In genomic region chr2:174636750-174637149, GRCm38 (mm10) we compare ENCODE assay signal across 19 mouse cellular contexts. TPM values are rescaled to one million over a fixed set of nuclear protein-coding genes. Genes with fewer than 3 reads are reported as not detected.
DNase-seq lines count a peak whose midpoint lies in the region; ATAC-seq and TF ChIP-seq lines count a peak whose summit lies in the region.
"Had no signal": no experiment of that assay in that cellular context is flagged by ENCODE, and none has a peak within 500 bp of the region (broad histone marks: within the 10 kb centered on the region; RNA-seq: fewer than 3 reads in every experiment).

No protein-coding gene starts in this region.

- H3K27me3 ChIP-seq in heart, embryonic 10.5 days (ENCODE audit: insufficient read depth, poor library complexity, severe bottlenecking): no peaks in the 10 kb centered on the region
- H3K27me3 ChIP-seq: embryonic facial prominence, embryonic 15.5 days; forebrain, embryonic 13.5 days; limb, embryonic 13.5 days; midbrain, embryonic 13.5 days had no signal

- no peak overlapping the region for H3K27ac ChIP-seq in heart, embryonic 10.5 days
- peak overlapping the region; percentile 10; the same call in 1 of the 2 replicates for H3K27ac ChIP-seq in layer of hippocampus, adult 2 months
- H3K27ac ChIP-seq: embryonic facial prominence, embryonic 15.5 days; forebrain, embryonic 13.5 days; limb, embryonic 13.5 days; macrophage; midbrain, embryonic 13.5 days had no signal

- no peak overlapping the region for H3K4me3 ChIP-seq in heart, embryonic 10.5 days
- H3K4me3 ChIP-seq in layer of hippocampus, adult 2 months: no peak overlapping the region
- H3K4me3 ChIP-seq: embryonic facial prominence, embryonic 15.5 days; forebrain, embryonic 13.5 days; limb, embryonic 13.5 days; midbrain, embryonic 13.5 days; myocyte had no signal

- no peaks in the 10 kb centered on the region for H3K9me3 ChIP-seq in heart, embryonic 10.5 days
- H3K9me3 ChIP-seq: embryonic facial prominence, embryonic 15.5 days; forebrain, embryonic 13.5 days; limb, embryonic 13.5 days; midbrain, embryonic 13.5 days had no signal

- DNase-seq in heart, adult 11 months: peak; percentile 98
- DNase-seq in heart, embryonic 10.5 days (ENCODE audit: low spot score): no peak
- no peak for DNase-seq in layer of hippocampus, adult 2 months (ENCODE audit: low spot score in 2 of 2)
- DNase-seq in layer of hippocampus, adult 11-12 months (ENCODE audit: low spot score): no peak
- peak; percentile 36 to 61 for DNase-seq in heart, adult 9 months (ENCODE audit: low spot score in 2 of 2)
- peak; percentile 19 for DNase-seq in heart, postnatal 4 days
- no peak for DNase-seq in urinary bladder, postnatal 25 days (ENCODE audit: low spot score)
- DNase-seq: cerebellum, adult 18-20 months; thymus, adult 18-20 months had no signal

- TF ChIP-seq CTCF in layer of hippocampus, adult 2 months (conservative IDR thresholded peaks at IDR 0.05): no peak

- no peak for ATAC-seq in erythroid progenitor cell, adult 5-6 weeks (replicated peaks; ENCODE audit: low FRiP score, poor library complexity, severe bottlenecking)
- ATAC-seq: forebrain, embryonic 13.5 days; inflammation-experienced regulatory T-cells, adult 6 months; midbrain, embryonic 13.5 days had no signal

- 12% methylated on average over 1 of the region's 1 CpGs for WGBS in heart, embryonic 10.5 days

- 0 out of 2 replicates have a peak, but pooled peaks cover 3% of the 10 kb centered on the region for H3K4me1 ChIP-seq in heart, embryonic 10.5 days
- H3K4me1 ChIP-seq: forebrain, embryonic 13.5 days; midbrain, embryonic 13.5 days had no signal

- no peaks in the 10 kb centered on the region for H3K36me3 ChIP-seq in heart, embryonic 10.5 days
- H3K36me3 ChIP-seq: embryonic facial prominence, embryonic 15.5 days; limb, embryonic 13.5 days; midbrain, embryonic 13.5 days had no signal

RNA-seq across cellular contexts. Expression of gene Zfp831, which starts 6.6 kb away (rescaled TPM):
- not detected in 2 replicates for polyA plus RNA-seq in heart, embryonic 10.5 days (2016; fragmentation: Nextera tagmentation; extraction: Ambion mirVana)
- total RNA-seq in layer of hippocampus, adult 2 months (2021): 10 to 100 TPM; 23.0 to 23.1 TPM
- under 1 TPM; 0.10 to 0.18 TPM for total RNA-seq in heart, postnatal 4 days (2021)
- 0.84 and 1.4 TPM in 2 replicates for total RNA-seq in erythroid progenitor cell, adult 5-6 weeks (2015; ENCODE audit: low replicate concordance)
- total RNA-seq in erythroid progenitor cell, adult 5-6 weeks (2017; ENCODE audit: low replicate concordance): 1.0 and 1.2 TPM in 2 replicates
- polyA plus RNA-seq: C2C12; forebrain, embryonic 13.5 days; hindbrain, embryonic 11.5 days; myocyte had no signal

Comparison
In these comparisons a context has a peak if more than half of its experiments do, and no peak if none do; other contexts are left out.
1. DNase-seq: peak in heart, adult 11 months (single experiment), heart, adult 9 months (2 of 2) and heart, postnatal 4 days (single experiment); none in heart, embryonic 10.5 days (single experiment), layer of hippocampus, adult 2 months (0 of 2), layer of hippocampus, adult 11-12 months (single experiment) and urinary bladder, postnatal 25 days (single experiment).
2. RNA of gene Zfp831, which starts 6.6 kb away (total RNA-seq): 23.0 to 23.1 TPM in layer of hippocampus, adult 2 months; 0.84 to 1.4 TPM in erythroid progenitor cell, adult 5-6 weeks and 0.10 to 0.18 TPM in heart, postnatal 4 days; every median in the first group is over 4 times any median in the second.